11 mouse cellular contexts compared by ENCODE assay signal in genomic region chr13:114457567-114458120, GRCm38 (mm10). TPM values are rescaled to one million over a fixed set of nuclear protein-coding genes. Genes with fewer than 3 reads are reported as not detected.
A peak's percentile ranks its signal among the peaks of the same experiment; 100 is the strongest.
DNase-seq lines count a peak whose midpoint lies in the region; ATAC-seq lines count a peak whose summit lies in the region.
"Had no signal": no experiment of that assay in that cellular context is flagged by ENCODE, and none has a peak within 500 bp of the region (broad histone marks: within the 10 kb centered on the region; RNA-seq: fewer than 3 reads in every experiment).

No protein-coding gene starts in this region.

- H3K9ac ChIP-seq in heart, embryonic 15.5 days: peak overlapping the region; percentile 49

- WGBS in heart, embryonic 15.5 days: 3% methylated on average over 15 of the region's 15 CpGs
- WGBS in hindbrain, embryonic 10.5 days: 1% methylated on average over 15 of the region's 15 CpGs

- no peak overlapping the region for H3K27ac ChIP-seq in heart, embryonic 15.5 days
- peak overlapping the region; percentile 90 for H3K27ac ChIP-seq in hindbrain, embryonic 10.5 days
- H3K27ac ChIP-seq: macrophage had no signal

- peak overlapping the region; percentile 67 for H3K4me3 ChIP-seq in heart, embryonic 15.5 days
- peak overlapping the region; percentile 71 for H3K4me3 ChIP-seq in hindbrain, embryonic 10.5 days

- H3K27me3 ChIP-seq in heart, embryonic 15.5 days: peaks cover 48% of the 10 kb centered on the region
- peaks cover 34% of the 10 kb centered on the region for H3K27me3 ChIP-seq in hindbrain, embryonic 10.5 days (ENCODE audit: insufficient read depth, poor library complexity, severe bottlenecking)

- intact Hi-C loops in heart, postnatal 36 days (cut with DNase I): loop anchor here (5.0 to 10.0 kb wide), 2 partner anchors 170 to 297 kb away; no protein-coding TSS in a partner anchor

- H3K36me3 ChIP-seq in heart, embryonic 15.5 days: no peaks in the 10 kb centered on the region
- H3K36me3 ChIP-seq in hindbrain, embryonic 10.5 days: peaks cover 23% of the 10 kb centered on the region
- H3K36me3 ChIP-seq: G1E had no signal

- no peak for DNase-seq in heart, postnatal 36 days
- peak; percentile 14 for DNase-seq in adipocyte (ENCODE audit: low spot score)
- DNase-seq in hindbrain, embryonic 10.5 days (ENCODE audit: low spot score): no peak
- DNase-seq in mesoderm, embryonic 11.5 days (ENCODE audit: low read depth, low spot score): peak; percentile 8
- DNase-seq in frontal cortex, postnatal 25 days (ENCODE audit: low spot score in 2 of 2): no peak
- no peak for DNase-seq in cerebellum, adult 18-20 months

- no peak for ATAC-seq in heart, embryonic 15.5 days (replicated peaks; ENCODE audit: insufficient number of reproducible peaks, insufficient read depth, low FRiP score, low read depth)
- ATAC-seq in frontal cortex, adult (ENCODE audit: low TSS enrichment): no peak

- peaks cover 32% of the 10 kb centered on the region for H3K4me1 ChIP-seq in heart, embryonic 15.5 days (replicated peaks)
- H3K4me1 ChIP-seq in hindbrain, embryonic 10.5 days (replicated peaks): peaks cover 42% of the 10 kb centered on the region

- H3K4me2 ChIP-seq in heart, embryonic 15.5 days: peak overlapping the region; percentile 100

- no peaks in the 10 kb centered on the region for H3K9me3 ChIP-seq in heart, embryonic 15.5 days (replicated peaks)
- no peaks in the 10 kb centered on the region for H3K9me3 ChIP-seq in hindbrain, embryonic 10.5 days

RNA-seq across cellular contexts. Expression of gene Fst, which starts 1.1 kb away (rescaled TPM):
- polyA plus RNA-seq in heart, embryonic 15.5 days (2015; fragmentation: Nextera tagmentation; extraction: Ambion mirVana): 3.9 and 6.0 TPM in 2 replicates
- under 1 TPM; 0.86 to 0.89 TPM for total RNA-seq in heart, postnatal 36 days (2021)
- polyA plus RNA-seq in hindbrain, embryonic 10.5 days (2016; fragmentation: Nextera tagmentation; extraction: Ambion mirVana): 11.2 and 23.7 TPM in 2 replicates
- total RNA-seq: common myeloid progenitor, adult 5-6 weeks had no signal
- polyA plus RNA-seq: G1E, macrophage had no signal

Comparison
In these comparisons a context has a peak if more than half of its experiments do, and no peak if none do; other contexts are left out.
1. DNase-seq: peak in adipocyte (single experiment) and mesoderm, embryonic 11.5 days (single experiment); none in heart, postnatal 36 days (0 of 2), hindbrain, embryonic 10.5 days (single experiment), frontal cortex, postnatal 25 days (0 of 2) and cerebellum, adult 18-20 months (0 of 2).